Mouse (Mus musculus): ENCODE results near the gene Lyl1.
A peak's percentile ranks its signal among the peaks of the same experiment; 100 is the strongest.

Gene Lyl1

DNA sequence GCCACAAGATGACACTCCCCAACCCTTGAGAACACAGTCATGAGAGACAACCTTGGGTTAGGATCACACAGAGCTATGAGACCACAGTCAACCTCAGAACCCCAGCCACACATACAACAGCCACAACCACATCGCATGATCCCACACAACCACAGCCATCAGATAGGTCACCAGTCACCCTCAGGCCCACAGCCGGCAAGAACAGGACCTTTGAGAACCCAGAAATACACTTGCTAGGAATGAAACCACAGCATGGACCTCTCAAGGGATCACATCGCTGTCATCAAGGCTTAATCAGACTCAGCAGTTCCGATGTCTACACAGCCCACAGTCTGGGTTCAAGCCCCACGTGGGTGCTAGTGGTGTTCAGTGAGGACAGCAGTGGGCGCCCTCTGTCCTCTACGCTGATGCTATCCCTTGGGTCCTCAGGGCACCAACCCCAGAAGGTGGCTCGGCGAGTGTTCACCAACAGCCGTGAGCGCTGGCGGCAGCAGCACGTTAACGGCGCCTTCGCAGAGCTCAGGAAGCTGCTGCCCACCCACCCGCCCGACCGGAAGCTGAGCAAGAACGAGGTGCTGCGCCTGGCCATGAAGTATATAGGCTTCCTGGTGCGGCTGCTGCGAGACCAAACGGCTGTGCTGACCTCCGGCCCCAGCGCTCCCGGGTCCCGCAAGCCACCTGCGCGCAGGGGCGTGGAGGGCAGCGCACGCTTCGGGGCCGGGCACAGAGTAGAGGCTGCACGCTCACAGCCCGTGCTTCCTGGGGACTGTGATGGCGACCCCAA is 2.4 kb downstream of the Lyl1 start:
- no peak for DNase-seq (ENCODE audit: low read depth, low spot score)

DNA sequence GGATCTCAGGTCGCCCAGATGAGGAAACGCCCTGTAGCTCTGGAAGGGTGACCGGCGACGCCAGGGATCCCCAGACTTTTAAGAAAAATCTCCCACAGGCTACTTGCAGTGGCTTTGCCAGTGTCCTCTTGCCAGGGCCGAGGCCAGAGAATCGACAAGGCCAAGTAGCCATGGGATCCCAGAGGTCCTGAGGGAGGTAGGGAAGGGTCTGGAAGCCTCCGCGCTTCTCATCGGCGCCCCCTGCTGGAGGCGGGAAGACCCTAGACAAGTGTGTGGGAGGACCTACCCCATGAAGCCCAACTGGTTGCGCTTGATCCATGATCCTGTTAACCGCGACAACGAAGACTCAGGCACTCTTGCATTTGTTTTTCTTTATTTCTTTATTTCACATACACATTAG is 3.1 kb downstream of the Lyl1 start:
- DNase-seq (ENCODE audit: low read depth, low spot score) = peak; percentile 69

DNA sequence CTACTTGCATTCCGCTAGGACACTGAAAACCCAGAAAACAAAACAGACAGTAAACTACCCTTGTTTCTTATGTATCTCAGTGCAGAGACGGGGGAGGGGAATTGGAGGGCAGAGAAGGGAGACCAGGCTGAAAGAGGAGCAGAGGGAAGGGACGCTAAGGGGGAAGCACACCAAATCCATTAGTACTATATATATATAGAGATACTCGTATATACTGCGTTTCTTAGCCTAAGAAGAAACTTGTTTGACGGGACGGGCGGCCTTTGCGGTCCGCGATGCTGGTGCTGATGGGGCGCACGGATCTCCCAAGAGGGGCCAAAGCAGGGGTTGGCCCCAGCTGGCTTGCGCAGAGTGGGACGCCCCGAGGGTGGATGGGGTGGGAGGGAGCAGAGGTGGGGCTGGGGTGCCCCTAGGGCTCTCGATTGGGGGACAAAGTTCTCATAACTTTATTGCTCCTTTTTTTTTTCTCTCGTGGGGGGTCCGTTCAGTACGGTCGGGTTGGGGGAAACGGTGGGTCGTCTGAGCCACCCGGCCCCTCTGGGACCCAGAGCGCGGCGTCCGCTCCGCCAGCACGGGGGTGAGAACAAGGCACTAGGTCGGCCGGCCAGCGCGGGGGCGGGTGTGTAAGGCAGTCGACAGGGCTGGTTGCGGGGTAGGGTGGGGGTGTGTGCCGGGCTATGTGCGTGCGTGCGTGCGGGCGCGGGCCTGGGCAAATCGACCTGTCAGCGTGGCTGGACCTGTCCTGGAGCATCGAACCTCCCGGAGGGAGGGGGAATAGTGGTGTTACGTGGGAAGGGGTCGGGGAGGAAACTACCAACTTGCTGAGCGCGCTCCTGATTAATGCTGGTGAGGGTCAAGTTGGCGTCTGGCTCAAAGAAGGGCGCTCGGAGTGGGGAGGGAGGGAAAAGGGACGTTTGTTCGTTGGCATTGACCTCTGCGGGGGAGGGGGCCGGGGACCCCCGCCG is 3.9 kb downstream of the Lyl1 start:
- DNase-seq (ENCODE audit: low read depth, low spot score) = no peak

GRCm38 (mm10) chr8:84705960-84706359 is 4.7 kb downstream of the Lyl1 start:
- no peak for DNase-seq (ENCODE audit: low read depth, low spot score)

GRCm38 (mm10) chr8:84706610-84707266 is 5.5 kb downstream of the Lyl1 start:
- DNase-seq (ENCODE audit: low read depth, low spot score) = no peak

GRCm38 (mm10) chr8:84707267-84707883 is 6.1 kb downstream of the Lyl1 start:
- DNase-seq (ENCODE audit: low read depth, low spot score) = no peak

GRCm38 (mm10) chr8:84708071-84708541 is 6.8 kb downstream of the Lyl1 start:
- DNase-seq (ENCODE audit: low read depth, low spot score) = no peak

DNA sequence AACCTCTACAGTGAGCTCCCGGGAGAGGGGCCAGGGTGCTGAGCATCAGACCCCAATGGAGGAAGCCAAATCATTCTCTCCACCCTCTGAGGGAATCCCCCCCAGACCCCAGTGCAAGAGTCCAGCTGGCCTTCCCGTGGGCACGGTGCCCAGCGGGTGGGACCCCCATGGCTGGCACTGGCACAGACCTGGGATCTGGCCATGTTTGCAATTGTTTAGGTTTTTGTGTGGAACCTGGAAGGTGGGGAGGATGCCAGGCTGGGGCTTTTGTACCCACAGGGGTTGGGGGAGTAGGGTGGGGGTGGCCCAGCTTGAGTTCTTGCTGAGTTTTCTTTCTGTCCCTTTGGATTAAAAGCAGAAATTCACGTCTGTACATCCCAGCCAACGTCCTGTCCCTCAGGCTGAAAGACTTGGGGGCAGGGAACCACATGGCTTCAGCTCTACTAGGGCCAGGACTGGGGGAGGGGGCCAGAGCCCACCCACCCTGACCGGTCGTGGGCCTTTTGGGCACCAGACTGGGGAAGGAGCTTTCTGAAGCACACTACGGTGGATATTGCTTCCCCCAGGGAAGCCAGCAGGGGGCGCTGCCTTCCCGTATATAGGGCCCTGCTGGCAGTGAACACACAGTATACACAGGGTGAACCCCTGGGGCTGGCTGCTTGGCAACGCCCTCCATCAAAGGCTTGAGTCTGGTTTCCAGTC is 7.7 kb downstream of the Lyl1 start:
- DNase-seq (ENCODE audit: low read depth, low spot score) = peak; percentile 74

GRCm38 (mm10) chr8:84709931-84710330 is 8.7 kb downstream of the Lyl1 start:
- DNase-seq (ENCODE audit: low read depth, low spot score) = no peak

DNA sequence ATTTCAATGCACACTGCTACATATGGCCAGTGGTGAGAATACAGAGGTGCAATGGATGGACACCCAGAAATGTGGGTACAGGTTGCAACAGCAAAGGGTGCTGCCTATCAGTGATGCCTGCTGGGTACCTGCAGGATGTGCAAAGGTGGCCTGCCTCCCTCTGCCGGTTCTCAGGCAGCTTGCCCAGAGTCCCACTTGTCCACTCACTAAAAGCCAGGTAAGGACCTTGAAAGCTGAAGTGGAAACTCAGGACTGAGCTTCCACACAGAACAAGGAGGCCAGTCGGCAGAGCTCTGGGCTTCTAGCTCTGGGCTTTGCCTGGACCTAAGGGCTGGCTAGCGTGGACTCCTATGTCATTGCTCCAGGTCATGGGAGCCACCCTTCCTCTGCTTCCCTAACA is 10.1 kb downstream of the Lyl1 start:
- no peak for DNase-seq (ENCODE audit: low read depth, low spot score)

DNA sequence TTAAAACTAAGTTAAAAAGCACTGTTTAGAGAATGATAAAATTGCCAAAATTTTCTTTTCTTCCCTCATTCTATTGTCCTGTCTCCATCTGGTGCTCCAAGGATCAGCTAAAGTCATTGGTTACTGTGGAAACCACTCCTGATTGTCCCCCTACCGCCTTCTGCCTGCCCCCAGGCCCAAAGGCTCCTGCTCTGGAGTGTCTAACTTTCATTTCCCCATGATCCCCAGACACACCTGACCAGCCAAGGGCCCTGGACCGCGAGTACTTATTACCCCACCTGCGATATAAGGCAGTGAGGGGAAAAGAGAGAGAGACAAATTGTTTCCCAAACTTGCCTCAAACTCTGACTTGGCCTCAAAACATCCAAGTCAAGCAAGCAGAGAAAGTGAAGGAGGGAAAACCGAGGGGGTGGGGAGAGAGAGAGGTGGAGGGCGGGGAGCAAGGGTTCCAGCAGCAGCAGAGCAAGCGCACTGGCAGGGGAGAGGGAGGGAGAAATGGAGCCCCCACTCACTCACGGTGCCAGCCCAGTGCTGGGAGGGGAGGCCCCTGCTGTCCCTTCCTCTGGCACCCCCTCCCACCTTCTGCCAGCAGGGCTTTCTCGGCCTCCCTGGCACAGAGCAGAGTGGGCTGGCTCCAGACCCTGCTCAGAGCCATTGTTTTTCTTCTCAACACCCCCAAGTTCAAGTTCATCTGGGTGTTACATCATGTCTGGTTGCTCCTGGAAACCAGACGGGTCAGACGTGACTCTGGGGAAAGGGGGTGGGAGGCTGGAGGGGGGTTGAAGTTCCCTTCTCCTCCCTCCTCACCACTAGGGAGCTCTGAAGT is 10.9 kb downstream of the Lyl1 start:
- no peak for DNase-seq (ENCODE audit: low read depth, low spot score)

DNA sequence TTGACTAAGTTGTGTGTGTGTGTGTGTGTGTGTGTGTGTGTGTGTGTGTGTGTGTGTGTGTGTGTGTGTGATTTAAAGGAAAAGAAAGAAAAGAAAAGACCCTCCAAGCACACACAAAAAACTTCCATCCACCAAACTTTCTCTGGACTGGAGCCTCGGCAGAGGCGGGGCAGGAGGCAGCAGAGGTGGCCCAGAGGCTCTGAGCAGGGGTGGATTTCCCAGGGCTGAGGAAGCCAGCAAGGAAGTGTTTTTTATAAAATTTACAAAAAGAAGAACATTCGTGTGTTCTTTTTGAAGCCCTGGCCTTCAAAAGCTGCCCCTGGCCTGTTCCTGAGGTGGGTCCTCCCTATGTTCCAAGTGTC is 11.5 kb downstream of the Lyl1 start:
- no peak for DNase-seq (ENCODE audit: low read depth, low spot score)

GRCm38 (mm10) chr8:84713381-84713780 is 12.1 kb downstream of the Lyl1 start:
- no peak for DNase-seq (ENCODE audit: low read depth, low spot score)

GRCm38 (mm10) chr8:84714161-84714560 is 12.9 kb downstream of the Lyl1 start:
- DNase-seq (ENCODE audit: low read depth, low spot score) = no peak

GRCm38 (mm10) chr8:84715893-84716468 is 14.7 kb downstream of the Lyl1 start:
- no peak for DNase-seq (ENCODE audit: low read depth, low spot score)

- no peak for DNase-seq (ENCODE audit: low read depth, low spot score)
Measured at GRCm38 (mm10) chr8:84716790-84717189, 15.5 kb downstream of the Lyl1 start.

GRCm38 (mm10) chr8:84718476-84718875 is 17.2 kb downstream of the Lyl1 start:
- no peak for DNase-seq (ENCODE audit: low read depth, low spot score)

DNA sequence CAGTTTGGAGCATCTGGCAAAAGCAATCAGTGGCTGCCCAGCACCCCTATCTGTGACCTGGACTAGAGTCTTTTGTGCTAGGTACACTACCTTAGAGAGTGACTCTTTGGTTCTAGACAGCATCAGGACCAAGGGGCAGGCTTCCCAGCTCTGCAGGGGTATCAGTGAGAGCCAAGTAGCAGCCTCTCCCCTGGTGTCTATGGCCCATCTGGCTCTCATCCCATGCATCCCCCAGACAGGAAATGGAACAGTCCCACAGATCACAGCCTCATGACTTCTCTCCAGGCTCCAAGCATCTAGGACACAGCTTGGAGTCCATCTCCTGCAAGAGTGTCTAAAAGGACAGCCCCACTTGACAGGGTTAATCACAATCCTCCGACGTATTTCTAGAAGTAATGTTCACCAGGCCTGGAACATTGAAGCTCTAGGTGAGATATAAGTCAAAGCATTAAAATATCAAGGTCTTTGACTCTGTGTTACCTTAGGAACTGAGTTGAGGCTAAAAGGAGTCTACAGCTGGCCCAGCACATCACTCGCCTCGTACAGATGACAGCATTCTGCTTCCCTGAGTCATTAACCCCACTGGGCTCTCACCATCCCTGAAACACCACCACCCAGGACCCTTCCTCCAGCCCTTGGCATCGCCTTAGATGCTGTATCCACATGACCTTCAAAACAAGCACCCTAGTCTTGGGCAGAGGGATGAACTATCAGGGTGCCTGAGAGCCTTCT is 17.9 kb downstream of the Lyl1 start:
- no peak for DNase-seq (ENCODE audit: low read depth, low spot score)

- no peak for DNase-seq (ENCODE audit: low read depth, low spot score)
Measured at GRCm38 (mm10) chr8:84722530-84722849, 21.2 kb downstream of the Lyl1 start.

Measured in retina, postnatal 7 days (tissue).